In the genomic region with DNA sequence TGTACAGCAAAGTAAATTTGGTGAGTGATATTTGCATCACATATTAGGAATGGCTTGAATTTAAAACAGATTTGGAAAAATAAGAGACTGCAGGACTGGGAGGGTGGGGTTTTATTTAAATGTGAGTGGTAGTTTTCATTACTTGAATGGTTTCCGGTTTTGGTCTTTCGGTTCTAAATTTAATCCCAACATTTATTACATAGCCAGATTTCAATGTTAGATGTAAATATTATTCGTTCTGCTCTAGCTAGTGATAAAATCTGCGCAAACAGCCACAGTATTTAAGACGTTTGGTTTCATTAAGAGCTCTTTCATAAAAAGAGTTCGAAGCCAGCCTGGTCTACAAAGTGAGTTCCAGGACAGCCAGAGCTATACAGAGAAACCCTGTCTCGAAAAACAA, we compare ENCODE assay signal across 8 mouse cellular contexts. TPM values are rescaled to one million over a fixed set of nuclear protein-coding genes. Genes with fewer than 3 reads are reported as not detected.
A peak's percentile ranks its signal among the peaks of the same experiment; 100 is the strongest.
DNase-seq lines count a peak whose midpoint lies in the region; ATAC-seq and TF ChIP-seq lines count a peak whose summit lies in the region.

No protein-coding gene starts in this region.

- H3K4me2 ChIP-seq in kidney, embryonic 15.5 days, result peak overlapping the region; percentile 87
- H3K4me2 ChIP-seq in embryonic facial prominence, embryonic 15.5 days (replicated peaks), result peak overlapping the region; percentile 78
- peak overlapping the region; percentile 88; the same call in 1 of the 2 replicates for H3K4me2 ChIP-seq in intestine, embryonic 16.5 days (ENCODE audit: low read depth, low read length)
- peak overlapping the region; percentile 72; the same call in 1 of the 2 replicates for H3K4me2 ChIP-seq in midbrain, postnatal 0 days (ENCODE audit: low read depth, low read length, poor library complexity, severe bottlenecking)

- H3K4me3 ChIP-seq in kidney, embryonic 15.5 days (replicated peaks), result peak overlapping the region; percentile 98
- H3K4me3 ChIP-seq in embryonic facial prominence, embryonic 15.5 days (replicated peaks), result peak overlapping the region; percentile 95; the same call in 1 of the 2 replicates
- H3K4me3 ChIP-seq in intestine, embryonic 16.5 days (ENCODE audit: low read length), result peak overlapping the region; percentile 98; the same call in 1 of the 2 replicates
- H3K4me3 ChIP-seq in midbrain, postnatal 0 days (ENCODE audit: low read depth, low read length), result no peak overlapping the region
- H3K4me3 ChIP-seq in kidney, adult 2 months (ENCODE audit: insufficient read depth, low read depth, low read length), result no peak overlapping the region

- TF ChIP-seq CTCF in midbrain, postnatal 0 days (IDR thresholded peaks at IDR 0.05), result no peak
- TF ChIP-seq CTCF in kidney, adult 2 months (conservative IDR thresholded peaks at IDR 0.05; ENCODE audit: insufficient read depth, insufficient read length, low read depth, low read length), result no peak

- H3K27ac ChIP-seq in kidney, embryonic 15.5 days, result no peak overlapping the region
- no peak overlapping the region for H3K27ac ChIP-seq in embryonic facial prominence, embryonic 15.5 days (replicated peaks)
- no peak overlapping the region for H3K27ac ChIP-seq in intestine, embryonic 16.5 days (ENCODE audit: low read length)
- no peak overlapping the region for H3K27ac ChIP-seq in midbrain, postnatal 0 days (ENCODE audit: low read depth, low read length)
- no peak overlapping the region for H3K27ac ChIP-seq in kidney, adult 2 months (ENCODE audit: insufficient read depth, low read depth, low read length)

- H3K4me1 ChIP-seq in kidney, embryonic 15.5 days, result peaks cover 10% of the 10 kb centered on the region
- H3K4me1 ChIP-seq in embryonic facial prominence, embryonic 15.5 days, result 0 out of 2 replicates have a peak, but pooled peaks cover 2% of the 10 kb centered on the region
- peaks cover 14% of the 10 kb centered on the region for H3K4me1 ChIP-seq in intestine, embryonic 16.5 days (ENCODE audit: control insufficient read depth, insufficient read depth, low read length)
- no peaks in the 10 kb centered on the region for H3K4me1 ChIP-seq in midbrain, postnatal 0 days (ENCODE audit: insufficient read depth, low read length)
- H3K4me1 ChIP-seq in kidney, adult 2 months (ENCODE audit: control insufficient read depth, insufficient read depth, low read length), result peaks cover 5% of the 10 kb centered on the region; the same call in 1 of the 2 replicates

- H3K36me3 ChIP-seq in kidney, embryonic 15.5 days, result peaks cover 5% of the 10 kb centered on the region; the same call in 1 of the 2 replicates
- no peaks in the 10 kb centered on the region for H3K36me3 ChIP-seq in embryonic facial prominence, embryonic 15.5 days
- no peaks in the 10 kb centered on the region for H3K36me3 ChIP-seq in intestine, embryonic 16.5 days (ENCODE audit: control insufficient read depth, insufficient read depth, low read length)
- no peaks in the 10 kb centered on the region for H3K36me3 ChIP-seq in midbrain, postnatal 0 days (ENCODE audit: insufficient read depth, low read length)
- H3K36me3 ChIP-seq in kidney, adult 2 months (ENCODE audit: control insufficient read depth, insufficient read depth, low read length), result no peaks in the 10 kb centered on the region

- TF ChIP-seq POLR2A in kidney, adult 2 months (IDR thresholded peaks at IDR 0.05; ENCODE audit: low read depth, low read length), result no peak

- no peak for DNase-seq in kidney, postnatal 14 days
- DNase-seq in midbrain, postnatal 0 days (ENCODE audit: low spot score), result no peak
- no peak for DNase-seq in cerebellum, adult 11-12 months
- DNase-seq in gastrocnemius, adult 8-10 months (ENCODE audit: low spot score in 2 of 2), result no peak
- no peak for DNase-seq in kidney, adult 2 months

- no peaks in the 10 kb centered on the region for H3K9me3 ChIP-seq in kidney, embryonic 15.5 days (replicated peaks)
- no peaks in the 10 kb centered on the region for H3K9me3 ChIP-seq in embryonic facial prominence, embryonic 15.5 days (replicated peaks)
- H3K9me3 ChIP-seq in intestine, embryonic 16.5 days (ENCODE audit: control insufficient read depth, low read length), result no peaks in the 10 kb centered on the region
- no peaks in the 10 kb centered on the region for H3K9me3 ChIP-seq in midbrain, postnatal 0 days (ENCODE audit: low read length)

- no peak for ATAC-seq in kidney, embryonic 15.5 days (replicated peaks; ENCODE audit: low FRiP score)
- no peak for ATAC-seq in embryonic facial prominence, embryonic 15.5 days (ENCODE audit: insufficient number of reproducible peaks, low FRiP score, low TSS enrichment, low read depth)
- ATAC-seq in intestine, embryonic 16.5 days, result no peak
- ATAC-seq in midbrain, postnatal 0 days (ENCODE audit: low FRiP score), result no peak

- H3K9ac ChIP-seq in kidney, embryonic 15.5 days, result no peak overlapping the region
- no peak overlapping the region for H3K9ac ChIP-seq in embryonic facial prominence, embryonic 15.5 days
- no peak overlapping the region; the same call in 1 of the 2 replicates for H3K9ac ChIP-seq in intestine, embryonic 16.5 days (ENCODE audit: low read depth, low read length)
- H3K9ac ChIP-seq in midbrain, postnatal 0 days (replicated peaks; ENCODE audit: low read length, poor library complexity, severe bottlenecking), result no peak overlapping the region

- 61% methylated on average over 7 of the region's 7 CpGs for WGBS in kidney, embryonic 15.5 days
- 51% methylated on average over 7 of the region's 7 CpGs for WGBS in embryonic facial prominence, embryonic 15.5 days
- WGBS in intestine, embryonic 16.5 days, result 51% methylated on average over 7 of the region's 7 CpGs
- WGBS in midbrain, postnatal 0 days, result 70% methylated on average over 7 of the region's 7 CpGs
- 58% methylated on average over 7 of the region's 7 CpGs for whole genome bisulfite sequencing in kidney, adult 2 months

- no peaks in the 10 kb centered on the region for H3K27me3 ChIP-seq in kidney, embryonic 15.5 days
- no peaks in the 10 kb centered on the region for H3K27me3 ChIP-seq in embryonic facial prominence, embryonic 15.5 days
- no peaks in the 10 kb centered on the region for H3K27me3 ChIP-seq in intestine, embryonic 16.5 days (replicated peaks; ENCODE audit: control insufficient read depth, insufficient read depth, low read length)
- no peaks in the 10 kb centered on the region for H3K27me3 ChIP-seq in midbrain, postnatal 0 days (ENCODE audit: insufficient read depth, low read length)
- H3K27me3 ChIP-seq in kidney, adult 2 months (replicated peaks; ENCODE audit: control insufficient read depth, insufficient read depth, low read length), result no peaks in the 10 kb centered on the region

RNA-seq across cellular contexts. Expression of a gene that starts 0.7 kb away (rescaled TPM):
- 23.6 and 25.9 TPM in 2 replicates for polyA plus RNA-seq in kidney, embryonic 15.5 days (2015; fragmentation: Nextera tagmentation; extraction: Ambion mirVana)
- polyA plus RNA-seq in embryonic facial prominence, embryonic 15.5 days (2015; fragmentation: Nextera tagmentation; extraction: Ambion mirVana), result 20.5 and 22.2 TPM in 2 replicates
- polyA plus RNA-seq in intestine, embryonic 16.5 days (2015; fragmentation: Nextera tagmentation; extraction: Ambion mirVana), result 10.0 and 11.5 TPM in 2 replicates
- total RNA-seq in midbrain, postnatal 0 days (2014; rRNA removed), result 38.9 and 40.6 TPM in 2 replicates
- 23.5 and 25.3 TPM in 2 replicates for polyA plus RNA-seq in midbrain, postnatal 0 days (2015; fragmentation: Nextera tagmentation; extraction: Ambion mirVana)
- 10 to 100 TPM; 11.6 to 15.3 (median 13.8) TPM for total RNA-seq in gastrocnemius, adult 8-10 months (2022)
- polyA plus RNA-seq in kidney, adult 2 months (2012; rRNA removed), result 20.6 and 21.0 TPM in 2 replicates

RNA-seq across cellular contexts. Expression of a gene that starts 35.6 kb away (rescaled TPM):
- 17.8 and 21.9 TPM in 2 replicates for polyA plus RNA-seq in kidney, embryonic 15.5 days (2015; fragmentation: Nextera tagmentation; extraction: Ambion mirVana)
- 22.8 and 23.7 TPM in 2 replicates for polyA plus RNA-seq in embryonic facial prominence, embryonic 15.5 days (2015; fragmentation: Nextera tagmentation; extraction: Ambion mirVana)
- polyA plus RNA-seq in intestine, embryonic 16.5 days (2015; fragmentation: Nextera tagmentation; extraction: Ambion mirVana), result 15.3 and 16.0 TPM in 2 replicates
- total RNA-seq in midbrain, postnatal 0 days (2014; rRNA removed), result 75.0 and 84.0 TPM in 2 replicates
- polyA plus RNA-seq in midbrain, postnatal 0 days (2015; fragmentation: Nextera tagmentation; extraction: Ambion mirVana), result 25.5 TPM in 2 replicates
- 10 to 100 TPM; 22.4 to 29.0 (median 25.9) TPM for total RNA-seq in gastrocnemius, adult 8-10 months (2022)
- polyA plus RNA-seq in kidney, adult 2 months (2012; rRNA removed), result 36.9 and 38.9 TPM in 2 replicates

RNA-seq across cellular contexts. Expression of a gene that starts 35.9 kb away (rescaled TPM):
- polyA plus RNA-seq in kidney, embryonic 15.5 days (2015; fragmentation: Nextera tagmentation; extraction: Ambion mirVana), result 98.7 and 113 TPM in 2 replicates
- 90.0 and 99.3 TPM in 2 replicates for polyA plus RNA-seq in embryonic facial prominence, embryonic 15.5 days (2015; fragmentation: Nextera tagmentation; extraction: Ambion mirVana)
- 61.9 and 72.3 TPM in 2 replicates for polyA plus RNA-seq in intestine, embryonic 16.5 days (2015; fragmentation: Nextera tagmentation; extraction: Ambion mirVana)
- 56.9 and 125 TPM in 2 replicates for total RNA-seq in midbrain, postnatal 0 days (2014; rRNA removed)
- 115 and 139 TPM in 2 replicates for polyA plus RNA-seq in midbrain, postnatal 0 days (2015; fragmentation: Nextera tagmentation; extraction: Ambion mirVana)
- total RNA-seq in gastrocnemius, adult 8-10 months (2022), result 100 to 1,000 TPM; 107 to 123 (median 116) TPM
- polyA plus RNA-seq in kidney, adult 2 months (2012; rRNA removed), result 6.2 and 9.0 TPM in 2 replicates

Comparison
In these comparisons a context has a peak if more than half of its experiments do, and no peak if none do; other contexts are left out.
1. H3K4me3 ChIP-seq: peak in kidney, embryonic 15.5 days (single experiment), embryonic facial prominence, embryonic 15.5 days (single experiment) and intestine, embryonic 16.5 days (single experiment); none in midbrain, postnatal 0 days (single experiment) and kidney, adult 2 months (single experiment).
2. Peak in every context shown above with its lines, with median percentiles within 50 percentile points of each other: H3K4me2 ChIP-seq.